Mouse (Mus musculus): ENCODE data around the gene Clcn6. TPM values are rescaled to one million over a fixed set of nuclear protein-coding genes. Genes with fewer than 3 reads are reported as not detected.
"Not testable (repeated sequence)": the region's sequence is repeated elsewhere in the genome, so short reads cannot be mapped to it uniquely, and the experiment has no call there.

The Clcn6 gene
- total RNA-seq, 2 experiments from 2014 or later: 10.0 to 12.6 TPM

DNA sequence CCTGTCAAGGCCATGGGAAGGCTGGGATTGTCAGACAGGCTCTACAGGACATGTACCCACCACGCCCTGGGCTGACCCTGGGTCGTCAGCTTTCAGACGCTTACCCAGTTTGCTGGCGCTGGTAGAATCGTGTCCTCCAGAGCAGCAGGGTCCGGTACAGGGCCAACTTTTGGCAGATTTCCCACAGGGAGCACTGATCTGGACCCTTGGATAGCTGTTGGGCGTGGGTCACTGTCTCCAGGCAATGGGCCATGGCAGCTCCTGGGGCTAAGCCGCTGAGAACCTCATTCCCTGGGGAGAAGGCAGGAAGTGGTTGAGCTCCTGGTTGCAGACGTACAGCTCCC lies 27.8 kb upstream of the Clcn6 start:
- peak; percentile 47 to 61 for DNase-seq

DNA sequence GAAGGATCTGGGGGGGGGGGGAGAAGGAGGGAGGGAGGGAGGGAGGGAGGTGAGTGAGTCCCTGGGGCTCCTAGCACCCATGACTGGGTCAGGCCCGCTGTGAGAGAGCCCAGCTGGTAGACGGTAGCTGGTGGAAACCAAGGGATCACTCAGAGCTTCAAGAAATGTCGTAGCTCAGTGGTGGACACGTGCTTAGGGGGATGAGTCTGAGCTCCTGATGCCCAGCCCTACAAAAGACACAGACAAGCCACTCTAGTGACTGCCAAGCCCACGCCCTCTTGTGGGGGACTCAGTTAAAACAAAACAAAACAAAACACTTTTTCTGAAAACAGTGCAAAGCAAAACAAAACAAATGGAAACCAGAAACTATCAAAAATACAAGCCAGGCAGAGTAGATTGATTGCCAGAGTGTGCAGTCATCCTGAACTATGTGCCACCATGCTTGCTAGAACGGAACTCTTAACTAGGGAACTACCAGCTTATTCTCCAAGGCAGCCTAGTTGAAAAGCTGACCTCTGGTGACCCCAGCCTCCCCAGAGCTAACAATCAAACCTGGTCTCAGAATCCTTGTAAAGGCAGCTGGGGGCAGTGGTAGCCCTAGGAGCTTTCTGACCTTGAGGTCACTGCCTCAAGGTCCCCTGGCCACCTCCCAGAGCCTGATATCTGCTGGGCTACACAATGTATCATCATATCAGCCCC lies 27.2 kb upstream of the Clcn6 start:
- DNase-seq: no peak

DNA sequence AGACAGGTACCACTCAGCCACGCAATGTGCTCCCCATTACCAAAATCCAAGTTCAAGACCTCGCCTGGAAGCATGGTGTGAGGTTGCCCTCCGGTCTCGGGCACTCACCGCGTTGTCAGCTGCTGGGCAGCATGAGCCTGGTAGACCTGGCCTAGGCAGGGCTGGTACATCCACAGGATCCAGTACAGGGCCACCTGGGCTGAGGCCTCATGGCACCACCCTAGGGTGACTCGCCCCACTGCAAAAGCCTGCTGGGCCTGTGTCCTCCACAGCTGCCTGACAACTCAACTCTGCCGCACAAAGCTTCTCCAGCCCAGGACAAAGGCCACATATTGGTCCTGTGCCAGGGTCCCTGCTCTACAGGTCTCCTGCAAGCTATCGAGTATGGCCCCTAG lies 22.5 kb upstream of the Clcn6 start:
- DNase-seq: no peak

DNA sequence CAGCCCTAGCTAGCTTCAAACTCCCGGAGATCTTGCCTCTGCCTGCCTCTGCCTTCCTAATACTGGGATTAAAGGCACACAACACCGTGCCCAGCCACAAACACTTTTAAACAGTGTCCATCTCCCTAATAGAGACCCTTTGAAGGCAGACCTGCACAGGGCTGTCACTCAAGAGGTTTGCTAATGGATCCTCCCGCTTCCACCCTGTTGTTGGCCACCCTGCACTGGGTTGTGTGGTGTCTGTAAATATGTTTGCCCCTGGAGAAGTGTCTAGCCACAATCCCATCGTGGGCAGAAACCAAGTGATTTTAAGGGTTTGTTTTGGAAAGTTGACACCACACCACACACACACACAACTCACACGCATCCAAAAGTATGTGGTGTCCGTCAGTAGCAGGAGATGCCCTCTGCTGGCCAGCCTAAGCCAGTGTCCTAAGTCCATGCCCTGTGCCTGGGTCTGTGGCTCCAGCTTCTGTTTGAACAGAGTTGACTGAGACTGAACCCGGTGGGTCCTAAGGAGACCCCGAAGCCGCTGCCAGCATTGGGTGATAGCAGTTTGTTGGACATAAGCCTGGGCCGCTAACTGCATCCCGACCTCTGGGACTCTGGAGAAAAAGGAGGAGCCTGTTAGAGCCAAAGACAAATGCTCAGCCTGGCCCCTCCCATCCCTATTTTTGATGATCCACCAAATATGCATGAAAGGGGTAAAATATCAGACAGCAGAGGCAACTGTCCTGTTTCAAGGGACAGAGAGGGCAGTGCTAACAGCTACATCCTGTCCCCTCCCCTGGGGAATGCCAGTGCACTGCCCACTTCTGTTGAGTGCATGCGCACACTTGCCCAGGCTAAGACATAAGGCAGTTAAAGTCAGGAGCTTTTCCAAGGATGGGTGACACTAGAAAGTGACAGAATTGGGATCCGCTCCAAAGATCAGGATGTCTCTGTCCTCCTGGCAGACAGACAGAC lies 21.8 kb upstream of the Clcn6 start:
- DNase-seq: peak; percentile 65 to 72

DNA sequence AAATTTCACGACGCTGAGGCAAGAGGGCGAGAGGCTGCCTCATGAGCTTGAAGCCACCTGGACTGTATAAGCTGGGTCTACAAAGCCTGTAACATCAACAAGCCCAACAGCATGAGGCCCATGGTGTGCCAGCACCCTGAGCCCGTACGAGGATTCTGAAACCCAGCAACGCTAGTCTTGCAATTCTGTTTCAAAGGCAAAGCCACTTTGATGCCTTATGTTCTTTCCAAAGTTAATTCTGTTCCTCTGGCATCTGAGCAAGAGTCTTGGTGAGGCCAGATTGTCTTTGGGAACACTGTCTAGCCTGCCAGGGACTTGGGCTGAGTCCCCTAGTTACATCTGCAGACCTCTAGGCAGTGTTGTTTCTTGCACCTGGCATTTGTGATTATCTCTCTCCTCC lies 20.4 kb upstream of the Clcn6 start:
- DNase-seq: no peak

DNA sequence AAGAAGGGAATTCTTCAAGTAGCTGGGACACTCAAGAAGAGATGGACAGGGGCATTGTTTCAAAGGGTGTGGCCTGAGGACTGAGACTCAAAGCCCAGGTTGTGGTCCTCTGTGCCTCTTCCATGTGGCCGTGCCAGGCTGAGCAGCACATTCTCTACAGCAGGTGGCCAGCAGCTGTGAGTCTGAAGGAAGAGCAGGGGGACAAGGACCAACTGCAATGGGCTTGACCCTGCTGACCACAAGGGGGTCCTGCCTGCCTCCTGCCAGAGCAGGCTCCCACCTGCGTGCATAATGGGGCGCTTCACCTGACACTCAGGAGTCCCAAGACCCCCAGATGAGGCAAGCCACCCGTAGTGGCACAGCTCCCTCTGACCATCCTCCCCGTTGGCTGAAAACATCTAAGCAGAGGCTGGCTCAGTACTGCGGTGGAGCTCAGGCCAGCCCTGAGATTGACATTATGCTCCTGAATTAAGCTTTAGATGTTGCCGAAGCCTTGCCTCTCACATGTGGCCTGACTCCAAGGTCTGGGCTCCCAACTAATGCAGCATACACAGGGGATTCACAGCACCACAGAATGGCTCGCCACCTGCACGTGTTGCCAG lies 19.7 kb upstream of the Clcn6 start:
- DNase-seq: no peak

DNA sequence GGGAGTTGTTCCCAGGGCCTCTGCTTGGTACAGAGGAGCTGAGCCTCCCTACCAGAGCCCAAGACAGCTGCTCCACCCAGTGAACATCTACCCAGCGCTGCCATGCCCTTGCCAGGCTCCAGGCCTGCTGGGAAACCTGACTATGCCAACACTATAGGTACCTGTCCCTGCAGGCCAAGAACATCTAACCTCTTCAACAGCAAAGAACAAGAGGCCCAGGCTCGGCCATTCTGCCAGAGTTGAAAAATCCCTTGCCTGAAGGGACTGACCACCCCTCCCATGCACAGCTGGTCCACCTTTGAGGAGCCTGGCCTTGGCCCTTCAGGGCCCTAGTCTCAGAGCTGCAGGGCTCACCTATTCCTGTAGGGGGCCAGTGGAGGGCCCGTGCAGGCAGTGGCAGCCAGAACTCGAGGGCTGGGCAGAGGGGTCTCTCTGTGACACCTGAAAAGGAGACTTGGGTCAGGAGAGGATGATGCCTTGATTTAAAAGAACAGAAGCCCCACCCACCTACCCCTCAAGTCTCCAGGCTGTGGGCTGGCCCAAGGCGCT lies 19.1 kb upstream of the Clcn6 start:
- no peak for DNase-seq

DNA sequence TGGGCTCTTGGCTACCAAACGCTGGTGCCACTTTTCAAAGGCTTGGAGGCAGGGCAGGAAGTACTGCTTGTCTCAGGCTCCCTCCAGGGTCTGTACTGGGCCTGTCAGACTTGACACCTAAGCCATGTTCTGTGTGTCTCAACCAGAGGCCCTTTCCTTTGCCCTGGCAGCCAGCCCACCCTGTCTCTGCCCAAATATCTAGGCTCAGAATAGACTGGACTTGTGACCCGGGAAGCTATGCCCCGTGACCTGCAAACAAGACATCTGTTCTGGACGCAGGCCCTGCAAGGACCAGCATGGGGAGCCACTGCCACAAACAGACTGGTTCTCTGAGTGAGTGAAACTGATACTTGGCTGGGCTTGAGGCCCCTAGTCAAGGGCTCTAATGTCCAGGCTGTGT lies 18.2 kb upstream of the Clcn6 start:
- DNase-seq: peak in 1 of 2 experiments; percentile 69

DNA sequence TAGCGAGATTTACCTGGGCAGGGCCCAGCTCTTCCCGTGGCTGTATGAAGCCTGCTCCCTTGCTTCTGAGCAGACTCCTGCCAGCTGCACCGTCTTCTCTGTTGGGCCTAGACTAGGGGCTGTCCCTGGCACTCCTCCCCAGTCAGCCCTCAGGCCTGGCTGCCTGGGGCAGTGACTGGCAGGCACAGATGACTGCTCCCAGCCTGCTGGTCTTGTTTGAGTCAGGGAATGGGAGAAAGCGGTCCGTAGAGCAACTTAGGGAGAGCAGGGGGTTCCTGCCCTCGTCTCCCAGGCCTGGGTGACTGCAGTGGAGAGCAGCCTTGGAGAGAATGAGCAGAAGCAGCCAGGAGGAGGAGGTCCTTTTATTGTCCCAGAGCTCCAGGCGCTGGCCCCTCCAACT lies 17.6 kb upstream of the Clcn6 start:
- DNase-seq: no peak

DNA sequence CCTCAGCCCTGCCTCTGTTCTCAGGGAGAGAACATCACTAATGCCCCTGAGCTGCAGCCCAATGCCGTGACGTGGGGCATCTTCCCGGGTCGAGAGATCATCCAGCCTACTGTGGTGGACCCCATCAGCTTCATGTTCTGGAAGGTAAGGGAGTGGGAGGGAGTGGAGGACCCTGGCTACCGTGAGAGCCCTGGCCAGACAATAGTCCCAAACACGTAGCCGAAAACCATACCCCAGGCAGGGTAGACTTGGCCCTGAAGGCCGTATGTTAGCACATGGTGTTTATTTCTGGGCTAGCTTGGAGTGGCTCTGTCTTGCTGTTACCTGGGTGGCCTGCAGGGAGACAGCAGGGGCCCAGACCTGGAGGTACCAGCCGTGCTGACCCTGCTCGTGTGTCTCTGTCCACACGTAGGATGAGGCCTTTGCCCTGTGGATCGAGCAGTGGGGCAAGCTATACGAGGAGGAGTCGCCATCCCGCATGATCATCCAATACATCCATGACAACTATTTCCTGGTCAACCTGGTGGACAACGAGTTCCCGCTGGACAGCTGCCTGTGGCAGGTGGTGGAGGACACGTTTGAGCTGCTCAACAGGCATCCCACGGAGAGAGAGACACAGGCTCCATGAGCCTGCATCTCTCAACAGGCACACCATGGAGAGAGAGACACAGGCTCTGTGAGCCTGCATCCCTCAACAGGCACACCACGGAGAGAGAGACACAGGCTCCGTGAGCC lies 16.5 kb upstream of the Clcn6 start:
- no peak for DNase-seq

DNA sequence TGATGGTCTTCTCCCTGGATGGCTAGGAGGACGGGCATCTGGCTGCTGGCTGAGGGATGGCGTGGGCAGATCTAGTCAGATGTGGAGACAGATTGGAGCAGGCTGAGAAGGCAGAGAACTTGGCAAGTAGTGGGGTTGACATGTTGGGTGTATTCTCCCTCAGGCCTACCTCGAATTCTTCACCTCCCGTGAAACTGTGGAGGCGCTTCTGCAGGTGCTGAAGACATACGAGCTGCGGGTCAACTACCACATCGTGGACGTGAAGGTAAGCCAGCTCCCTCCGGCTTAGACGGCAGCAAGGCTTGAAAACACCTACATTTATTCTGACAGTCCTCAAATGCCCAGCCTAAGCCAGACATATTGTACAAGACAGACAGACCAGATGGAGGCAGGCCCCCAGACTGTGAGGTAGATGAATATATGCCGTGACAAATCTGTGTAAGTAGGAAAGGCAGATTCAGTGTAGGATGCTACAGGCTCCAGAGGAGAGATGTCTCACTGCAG lies 14.8 kb upstream of the Clcn6 start:
- DNase-seq: no peak

DNA sequence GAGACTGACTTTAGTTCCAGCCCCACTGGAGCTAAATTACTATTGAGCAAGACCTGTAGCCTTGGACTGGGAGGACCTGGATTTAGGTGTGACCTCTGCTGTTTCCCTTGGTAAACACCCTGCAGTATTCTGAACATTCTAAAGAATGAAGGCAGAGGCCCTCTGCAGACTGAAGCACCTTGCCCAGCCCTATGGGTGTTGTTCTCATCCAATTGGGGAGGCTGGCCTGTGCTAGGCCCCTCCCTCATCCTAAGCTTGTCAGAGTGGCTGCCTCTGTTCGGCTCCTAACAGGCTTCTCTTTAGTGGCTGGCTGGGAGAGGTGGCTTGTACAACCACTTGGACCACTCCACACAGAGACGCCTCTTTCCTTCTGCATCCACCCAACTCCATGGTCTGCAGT lies 14.4 kb upstream of the Clcn6 start:
- no peak for DNase-seq

DNA sequence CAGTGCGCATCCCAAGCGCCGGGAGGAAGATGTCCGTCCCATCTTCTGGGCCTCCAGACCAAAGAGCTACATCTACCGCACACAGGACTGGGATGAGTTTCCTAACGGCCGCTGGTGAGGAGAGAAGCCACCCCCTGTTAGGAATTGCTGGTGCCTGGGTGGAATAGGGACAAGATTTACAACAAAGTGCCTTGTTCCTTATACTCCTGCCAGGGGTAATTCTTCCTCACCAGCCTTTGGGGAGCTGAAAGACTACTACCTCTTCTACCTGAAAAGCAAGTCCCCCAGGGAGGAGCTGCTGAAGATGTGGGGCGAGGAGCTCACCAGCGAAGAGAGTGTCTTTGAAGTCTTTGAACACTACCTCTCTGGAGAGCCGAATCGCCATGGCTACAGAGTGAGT lies 13.3 kb upstream of the Clcn6 start:
- DNase-seq: no peak

DNA sequence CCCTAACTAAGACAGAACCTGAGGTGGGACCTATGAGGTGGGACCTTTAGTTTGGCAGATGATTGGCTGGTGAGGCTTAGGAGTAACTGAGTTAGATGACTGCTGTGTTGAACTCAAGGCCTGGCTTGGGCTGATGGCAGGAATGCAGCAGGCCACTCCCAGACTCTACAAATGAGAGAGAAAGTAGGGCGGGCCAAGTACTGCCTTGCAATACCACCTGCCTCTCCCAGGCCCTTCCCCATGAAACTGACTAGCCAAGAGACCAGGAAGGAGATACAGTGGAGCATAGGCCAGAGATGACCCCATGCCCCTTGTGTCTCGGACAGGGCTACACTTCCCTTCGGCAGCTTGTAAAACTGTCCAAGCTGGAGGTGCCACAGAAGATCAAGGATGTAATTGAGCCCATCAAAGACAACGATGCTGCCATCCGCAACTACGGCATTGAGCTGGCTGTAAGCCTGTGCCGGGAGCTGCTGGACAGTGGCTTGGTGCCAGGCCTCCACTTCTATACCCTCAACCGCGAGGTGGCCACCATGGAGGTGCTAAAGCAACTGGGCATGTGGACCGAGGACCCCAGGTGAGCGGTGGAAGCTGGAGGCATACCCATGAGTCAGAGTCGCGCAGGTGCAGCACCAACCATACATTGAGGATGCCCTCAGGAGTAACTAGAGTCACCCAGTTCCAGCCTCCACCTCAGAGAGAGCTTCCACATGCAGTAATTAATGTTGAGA lies 12.6 kb upstream of the Clcn6 start:
- no peak for DNase-seq

DNA sequence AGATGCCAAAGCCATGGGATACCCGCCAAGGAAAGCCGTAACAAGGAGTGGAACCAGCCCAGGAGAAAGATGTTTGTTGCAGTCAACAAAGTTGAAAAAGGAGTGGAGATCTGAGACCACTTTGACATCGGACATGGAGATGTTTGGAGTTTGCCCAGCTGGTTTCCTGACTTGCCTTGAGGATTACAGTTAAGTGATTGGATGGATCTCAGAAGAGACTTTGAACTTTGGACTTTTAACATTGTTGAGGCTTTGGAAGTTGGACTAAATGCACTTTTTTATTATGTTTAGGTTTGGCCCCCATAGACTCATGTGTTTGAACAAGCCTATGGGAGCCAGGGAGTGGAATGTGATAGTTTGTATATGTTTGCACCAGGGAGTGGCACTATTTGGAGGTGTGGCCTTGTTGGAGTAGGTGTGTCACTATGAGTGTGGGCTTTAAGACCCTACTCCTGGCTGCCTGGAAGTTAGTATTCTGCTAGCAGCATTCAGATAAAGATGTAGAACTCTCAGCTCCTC lies 11.8 kb upstream of the Clcn6 start:
- DNase-seq: not testable (repeated sequence)

DNA sequence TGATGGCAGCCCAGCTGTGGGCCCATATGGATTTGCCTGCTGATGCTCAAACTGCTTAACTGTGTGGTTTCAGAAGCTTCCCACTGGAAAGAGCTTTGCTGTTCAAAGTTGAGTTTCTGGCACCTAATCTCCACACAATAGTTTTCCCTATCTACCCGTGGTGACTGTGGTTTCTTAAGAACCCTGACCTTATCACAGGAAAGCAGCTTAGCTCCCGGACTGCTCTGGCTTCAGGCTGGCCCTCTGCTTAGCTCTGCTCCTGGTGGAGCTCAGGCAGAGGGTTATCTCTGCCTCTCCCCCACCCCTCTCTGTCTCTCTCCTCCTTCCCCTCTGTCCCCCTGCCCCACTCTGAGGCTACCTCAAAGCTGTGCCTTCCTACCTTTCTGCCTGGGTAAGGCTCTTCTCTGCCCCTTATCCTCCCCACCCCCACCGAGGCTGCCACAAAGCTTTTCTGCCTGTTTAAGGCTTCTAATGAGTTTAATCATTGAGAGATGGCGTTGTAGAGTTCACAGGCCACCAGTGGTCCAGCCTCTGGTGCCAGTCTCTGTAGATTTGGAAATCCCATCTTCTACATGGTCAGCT lies 7.9 kb upstream of the Clcn6 start:
- no peak for DNase-seq

DNA sequence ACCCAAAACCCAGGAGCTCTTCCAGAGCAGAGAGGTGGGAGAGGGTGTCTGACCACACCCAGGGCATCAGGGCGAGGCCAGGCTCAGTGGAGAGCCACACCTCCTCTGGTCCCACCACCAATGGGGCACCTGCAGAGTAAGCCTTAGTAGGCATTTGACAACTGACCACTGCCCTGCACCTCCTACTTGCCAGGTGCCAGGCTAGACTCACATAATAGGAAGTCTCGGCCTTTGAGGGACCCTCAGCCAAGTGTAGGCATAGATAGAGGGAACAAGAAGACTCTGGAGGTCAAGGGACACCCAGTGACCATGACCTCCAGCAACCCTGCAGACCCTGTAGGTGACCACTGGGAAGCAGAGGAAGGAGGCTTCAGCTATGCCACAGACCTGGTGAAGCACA lies 5.5 kb upstream of the Clcn6 start:
- no peak for DNase-seq

DNA sequence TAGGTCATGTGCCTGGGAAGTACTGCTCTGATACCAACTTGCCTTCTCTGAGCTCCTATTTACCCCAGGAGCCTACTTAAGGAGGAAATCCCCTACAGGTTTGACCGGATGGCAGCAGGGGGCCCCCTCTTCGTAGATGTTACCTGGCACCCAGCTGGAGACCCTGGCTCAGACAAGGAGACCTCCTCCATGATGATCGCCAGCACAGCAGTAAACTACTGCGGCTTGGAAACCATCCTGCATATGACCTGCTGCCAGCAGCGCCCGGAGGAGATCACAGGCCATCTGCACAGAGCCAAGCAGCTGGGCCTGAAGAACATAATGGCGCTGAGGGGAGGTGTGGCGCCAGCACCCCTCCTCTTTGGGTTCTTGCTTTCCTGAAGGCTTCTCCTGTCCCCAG lies 4.7 kb upstream of the Clcn6 start:
- DNase-seq: not testable (repeated sequence)

DNA sequence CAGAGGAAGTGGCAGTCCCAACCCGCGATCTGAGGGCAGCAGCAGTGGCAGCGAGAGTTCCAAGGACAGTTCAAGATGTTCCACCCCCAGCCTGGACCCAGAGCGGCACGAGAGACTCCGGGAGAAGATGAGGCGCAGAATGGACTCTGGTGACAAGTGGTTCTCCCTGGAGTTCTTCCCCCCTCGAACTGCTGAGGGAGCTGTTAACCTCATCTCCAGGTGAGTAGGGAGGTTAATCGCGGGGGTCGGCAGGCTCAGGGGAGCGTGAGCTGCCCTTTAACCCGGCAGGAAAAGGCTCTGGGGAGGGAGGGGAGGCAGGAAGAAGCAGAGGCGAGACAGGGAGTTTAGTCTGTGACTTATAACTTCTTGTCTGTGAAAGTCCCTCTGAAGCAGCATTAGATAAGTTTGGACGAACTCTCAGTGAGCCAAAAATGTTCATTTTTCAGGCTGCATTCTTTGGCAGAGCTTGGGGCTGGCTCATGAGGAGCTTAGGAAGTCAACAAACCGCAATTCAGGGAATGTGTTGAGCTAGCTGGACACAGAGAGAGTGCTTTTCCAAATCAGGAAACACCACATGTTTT lies 3.1 kb upstream of the Clcn6 start:
- DNase-seq: peak; percentile 40 to 68

DNA sequence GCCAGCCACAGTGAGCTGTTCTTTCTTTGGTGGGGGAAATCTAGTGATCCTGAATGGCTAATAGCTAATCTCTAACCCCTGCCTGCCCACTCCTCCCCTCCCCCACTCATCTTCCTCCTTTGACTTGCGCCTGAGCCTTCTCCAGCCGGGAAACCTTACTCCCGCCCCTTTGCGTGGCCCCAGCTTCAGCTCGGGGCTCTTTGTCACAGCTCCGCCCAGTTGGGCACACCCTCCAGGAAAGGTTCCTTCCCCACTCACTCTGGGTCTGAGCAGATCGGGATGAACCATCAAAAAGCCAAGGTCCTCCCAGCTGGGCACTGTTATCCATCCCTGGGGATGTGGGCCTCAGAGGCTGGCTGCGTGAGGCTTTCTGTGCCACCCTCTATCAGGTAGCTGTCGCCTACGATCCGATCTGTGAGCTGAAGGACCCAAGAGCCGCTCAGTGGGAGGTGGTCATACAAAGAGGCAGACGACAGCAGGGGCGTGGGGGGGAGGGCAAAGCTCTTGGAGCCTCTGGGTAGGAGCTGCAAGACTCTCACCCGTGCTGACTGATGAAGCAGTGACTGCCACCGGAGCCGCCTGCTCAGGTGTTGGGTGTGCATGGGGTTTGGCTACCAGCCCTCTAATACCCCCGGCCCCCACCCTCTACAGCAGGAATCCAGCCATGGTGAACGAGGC lies 2.5 kb upstream of the Clcn6 start:
- peak; percentile 88 to 92 for DNase-seq
